Mouse (Mus musculus) C2C12 (cell line): ENCODE results near the gene Il7r. TPM values are rescaled to one million over a fixed set of nuclear protein-coding genes. Genes with fewer than 3 reads are reported as not detected.

Experiments used
- H3K27me3 ChIP-seq: one replicate; pipeline ENCODE4 v1.6.1; 2011; ENCODE audit not compliant: control insufficient read depth, insufficient read depth, insufficient read length
- H3K36me3 ChIP-seq: one replicate; pipeline ENCODE4 v1.6.1; 2011; ENCODE audit not compliant: control insufficient read depth, insufficient read depth
- H3K4me3 ChIP-seq: one replicate; pipeline ENCODE4 v1.5.1; 2011; ENCODE audit warnings: mild to moderate bottlenecking, control low read depth; ENCODE audit not compliant: poor library complexity, insufficient read depth, severe bottlenecking
- H3K79me2 ChIP-seq: one replicate; pipeline ENCODE4 v1.6.1; 2011; ENCODE audit not compliant: control insufficient read depth, insufficient read depth
- H3K79me3 ChIP-seq: one replicate; pipeline ENCODE4 v1.6.1; 2011; ENCODE audit warnings: low read depth, control low read depth
- H3ac ChIP-seq: one replicate; pipeline ENCODE3; 2011; ENCODE audit warnings: low read depth; ENCODE audit not compliant: control insufficient read depth, insufficient read length
- CEBPB ChIP-seq: IDR thresholded peaks from one replicate; pipeline ENCODE4 v1.6.1; 2011; ENCODE audit warnings: low read depth, mild to moderate bottlenecking, control low read depth, moderate library complexity
- CTCF ChIP-seq: IDR thresholded peaks from one replicate; pipeline ENCODE4 v1.5.1; 2011; ENCODE audit not compliant: control insufficient read depth, insufficient read depth, insufficient read length
- FOSL1 ChIP-seq: IDR thresholded peaks from one replicate; pipeline ENCODE4 v1.8.0; 2011; ENCODE audit warnings: mild to moderate bottlenecking, low read length; ENCODE audit not compliant: poor library complexity, insufficient read depth, severe bottlenecking
- MAX ChIP-seq: IDR thresholded peaks from one replicate; pipeline ENCODE4 v1.6.1; 2011; ENCODE audit warnings: mild to moderate bottlenecking, control low read depth
- MYOD1 ChIP-seq: IDR thresholded peaks from one replicate; pipeline ENCODE4 v1.6.1; 2011; ENCODE audit warnings: low read depth; ENCODE audit not compliant: control insufficient read depth, insufficient read length
- MYOG ChIP-seq: IDR thresholded peaks from one replicate; pipeline ENCODE4 v1.6.1; 2011; ENCODE audit not compliant: control insufficient read depth, insufficient read length; ENCODE audit errors: extremely low read depth
- USF1 ChIP-seq: IDR thresholded peaks from one replicate; pipeline ENCODE4 v1.6.1; 2011; ENCODE audit warnings: low read depth, mild to moderate bottlenecking, control low read depth, moderate library complexity
- polyA plus RNA-seq: library from polyadenylated mRNA; unstranded; fragments of >200 nt; fragmentation: generic; extraction: Trizol; gene quantifications from one replicate; pipeline ENCODE4 v1.2.1, GENCODE M21; 2012; ENCODE audit warnings: missing spikeins

Il7r gene
- polyA plus RNA-seq, 1 experiment: not detected

DNA sequence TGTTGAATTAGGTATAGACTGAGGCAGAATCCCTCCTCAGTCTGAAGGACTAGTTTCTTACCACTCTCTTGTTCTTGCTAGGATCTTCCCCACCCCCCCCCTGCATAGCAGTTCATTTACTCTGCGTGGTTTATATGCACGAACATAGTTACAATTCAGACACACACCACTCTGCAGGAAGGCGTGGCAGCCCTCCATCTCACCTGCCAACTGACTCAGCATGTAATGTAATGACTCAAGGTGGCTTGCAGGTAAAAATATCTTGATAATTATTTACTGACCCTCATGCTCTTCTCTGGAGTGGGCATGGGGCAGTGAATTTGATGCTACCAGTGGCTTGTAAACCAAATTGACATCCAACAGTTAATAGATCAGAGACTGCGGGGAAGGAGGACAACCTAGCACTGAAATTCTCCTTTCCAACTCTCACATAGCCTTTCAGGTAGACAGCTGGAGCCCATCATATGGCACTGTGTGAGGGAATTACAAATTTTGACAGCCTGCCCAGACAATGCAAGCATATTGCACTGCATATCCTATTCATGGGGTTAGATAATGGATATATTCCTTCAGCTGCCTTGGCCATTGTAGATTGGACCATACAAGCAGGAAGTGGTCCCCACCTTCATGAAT is 58.8 kb downstream of the Il7r start:
- no peak for TF ChIP-seq MAX
- H3K79me3 ChIP-seq: no peaks in the 10 kb centered on the region
- no peaks in the 10 kb centered on the region for H3K36me3 ChIP-seq
- H3K4me3 ChIP-seq: no peak overlapping the region
- no peaks in the 10 kb centered on the region for H3K79me2 ChIP-seq
- no peak overlapping the region for H3ac ChIP-seq
- H3K27me3 ChIP-seq: no peaks in the 10 kb centered on the region

DNA sequence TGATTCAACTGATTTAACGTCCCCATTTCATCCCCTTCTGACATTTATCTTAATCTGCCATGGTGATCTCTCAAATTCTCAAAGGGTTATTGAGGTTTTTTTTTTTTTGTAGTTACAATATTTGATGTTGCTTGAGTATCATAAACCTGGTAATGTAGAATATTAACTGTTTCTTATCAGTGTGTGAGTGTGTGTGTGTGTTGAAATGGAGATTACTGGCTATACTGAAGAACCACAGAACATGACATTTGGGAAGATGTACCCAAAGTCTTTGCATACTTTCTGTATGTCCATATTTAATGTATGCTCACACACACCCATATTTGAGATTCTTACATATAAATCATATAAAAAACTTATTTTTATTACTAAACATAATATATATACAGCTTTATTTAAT is 65.9 kb downstream of the Il7r start:
- Histone ChIP-seq H3K79me2 (no peaks in the 10 kb centered on the region), H3K4me3 (no peak overlapping the region), H3K36me3 (no peaks in the 10 kb centered on the region), H3K27me3 (no peaks in the 10 kb centered on the region), H3ac (no peak overlapping the region), H3K79me3 (no peaks in the 10 kb centered on the region)
- no peak for TF ChIP-seq MYOG
- TF ChIP-seq USF1: no peak
- TF ChIP-seq FOSL1: no peak
- no peak for TF ChIP-seq CEBPB
- no peak for TF ChIP-seq MAX
- TF ChIP-seq MYOD1: no peak
- no peak for TF ChIP-seq CTCF

DNA sequence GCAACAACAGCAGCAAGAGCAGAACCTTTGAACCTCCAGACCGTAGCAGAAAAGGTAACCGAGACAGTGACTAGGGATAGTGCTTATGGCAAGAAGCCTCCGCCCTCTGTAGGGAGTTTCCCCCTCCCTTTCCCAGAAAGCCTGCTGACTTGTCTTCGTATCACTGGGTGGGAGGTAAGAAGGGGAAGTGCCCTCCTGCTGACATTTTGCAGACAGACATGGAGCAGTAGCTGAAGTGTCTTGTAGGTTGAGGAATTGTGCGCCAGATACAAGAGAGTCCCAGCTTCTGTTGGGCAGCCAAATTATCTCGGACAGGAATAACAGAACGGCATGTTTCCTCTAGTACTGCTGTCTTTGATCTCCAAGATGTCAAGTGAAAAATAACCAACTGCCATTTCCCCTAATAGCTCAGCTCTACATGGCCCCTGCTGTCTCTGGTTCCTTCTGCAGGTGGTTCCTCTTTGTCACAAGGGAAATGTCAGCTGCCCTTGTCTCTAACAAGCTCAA is 66.4 kb downstream of the Il7r start:
- TF ChIP-seq MYOG (no peak), MYOD1 (no peak), MAX (no peak), CTCF (no peak), CEBPB (no peak), USF1 (no peak), FOSL1 (no peak)
- Histone ChIP-seq H3K79me3 (no peaks in the 10 kb centered on the region), H3K79me2 (no peaks in the 10 kb centered on the region), H3K4me3 (no peak overlapping the region), H3ac (no peak overlapping the region), H3K36me3 (no peaks in the 10 kb centered on the region), H3K27me3 (no peaks in the 10 kb centered on the region)

Other genes starting within 250 kb of the Il7r start
- gene Ugt3a2, start 194.6 kb downstream of the Il7r start, polyA plus RNA-seq: not detected
- not detected for gene Capsl, start 94.1 kb downstream of the Il7r start, polyA plus RNA-seq
- gene Spef2, start 218.7 kb upstream of the Il7r start, polyA plus RNA-seq: not detected